Mouse (Mus musculus) NIH3T3 (cell line): ENCODE measurements at regions not wholly inside any gene's neighbourhood (a gene's known extent, or its start where the extent isn't known, plus 50 kb on each side); places are given as distances from the start of the nearest gene placed in this dataset.

Experiments
- DNase-seq: peaks from one replicate; pipeline ENCODE4 v3.0.0-alpha.2; 2012; ENCODE audit warnings: low read depth

DNA sequence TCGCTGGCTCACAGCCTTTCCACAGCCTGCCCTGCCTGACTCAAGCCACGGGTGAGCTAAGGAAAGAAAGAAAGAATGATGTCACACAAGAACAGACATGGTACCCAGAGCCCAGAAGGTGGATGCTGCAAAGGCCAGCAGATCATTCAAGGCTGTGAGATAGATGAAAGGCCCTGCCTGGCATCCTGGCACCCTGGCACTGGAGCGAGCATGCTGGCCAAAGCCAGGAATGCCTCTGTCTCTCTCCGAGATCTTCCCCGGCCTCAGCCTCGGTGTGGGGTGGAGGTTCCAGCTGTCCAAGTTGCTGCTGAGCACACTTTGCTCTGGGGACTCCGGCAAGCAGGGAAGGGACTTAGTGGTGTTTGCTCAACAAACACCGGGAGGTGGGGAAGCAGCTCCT is 116.4 kb upstream of the Lhx5 start:
- no peak for DNase-seq

DNA sequence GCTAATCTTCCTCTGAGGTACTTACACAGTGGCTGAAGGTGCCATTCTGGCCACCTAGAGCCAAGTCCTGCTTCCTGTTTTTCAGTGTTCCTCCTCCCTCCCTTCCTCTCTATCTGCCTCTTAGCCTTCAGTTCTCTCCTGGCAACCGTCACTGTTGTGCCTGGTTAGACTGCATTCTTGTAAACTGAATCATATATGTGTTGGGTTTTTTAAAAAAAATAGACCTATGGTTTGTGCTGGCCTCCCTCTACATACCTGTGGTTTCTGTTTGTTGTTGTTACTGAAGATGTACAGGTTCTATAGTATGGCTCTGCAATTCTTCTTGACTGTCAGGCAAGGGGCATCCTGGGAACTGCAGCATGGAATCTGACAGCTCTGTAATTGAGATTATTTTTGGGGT is 112.5 kb upstream of the Lhx5 start:
- DNase-seq, result peak; percentile 77

DNA sequence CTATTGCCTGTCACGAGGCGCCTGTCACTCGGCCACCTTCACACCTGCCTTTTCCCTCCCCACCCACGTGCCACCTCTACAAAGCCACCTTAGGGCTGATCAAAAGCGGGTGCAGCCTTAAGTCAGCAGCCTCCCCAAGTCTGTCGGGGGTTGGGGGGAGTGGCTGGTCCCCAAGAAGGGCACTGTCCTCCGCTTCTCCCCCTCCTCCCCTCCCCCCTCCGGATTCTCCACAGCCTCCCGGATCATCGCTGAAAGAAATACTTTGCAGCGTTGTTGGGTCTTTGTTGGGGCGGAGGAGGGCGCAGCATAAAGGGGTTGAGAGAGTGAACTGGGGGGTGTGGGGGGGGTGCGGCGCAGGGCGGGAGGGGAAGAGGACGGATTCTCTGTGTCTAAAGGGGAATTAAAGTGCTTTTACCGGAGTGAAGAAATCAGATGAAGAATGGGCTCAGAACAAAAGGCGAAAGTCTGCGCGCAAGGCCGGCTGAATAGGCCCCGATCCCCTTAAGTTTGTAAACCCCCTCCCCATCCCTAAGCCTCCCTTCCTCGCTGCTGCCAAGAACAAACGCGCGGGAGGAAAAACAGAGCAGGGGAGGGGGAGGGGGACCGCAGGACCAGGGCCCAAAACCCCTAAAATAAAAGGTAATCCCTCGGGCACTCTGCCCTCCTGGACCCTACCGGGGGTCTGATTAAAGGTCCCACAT is 109.3 kb upstream of the Lhx5 start:
- DNase-seq, result no peak

DNA sequence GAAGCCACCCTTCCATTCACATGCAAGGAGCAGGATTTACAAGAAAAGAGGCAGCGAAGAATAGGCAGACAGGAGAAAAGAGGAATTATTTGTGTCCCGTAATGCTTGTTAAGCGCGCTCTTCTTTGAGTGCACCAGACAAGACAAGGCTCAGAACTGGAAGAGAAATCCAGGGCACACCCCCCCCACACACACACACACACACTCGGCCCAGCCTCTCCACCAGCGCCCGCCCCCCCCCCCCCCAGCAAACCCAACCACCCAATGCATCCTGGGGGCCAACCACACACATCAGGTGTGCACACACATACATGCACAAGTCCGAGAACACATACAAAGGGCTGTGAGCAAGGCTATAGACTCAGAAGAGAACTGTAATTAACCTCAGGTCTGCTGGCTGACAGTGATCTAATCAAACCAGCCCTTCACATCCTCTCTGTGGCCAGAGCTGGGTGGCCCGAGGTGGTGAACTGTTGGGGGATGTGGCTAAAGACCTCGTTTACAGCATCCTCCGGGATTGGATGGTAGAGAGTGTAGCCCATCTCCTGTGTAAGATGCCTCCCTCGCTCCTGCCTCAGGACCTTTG is 108.7 kb upstream of the Lhx5 start:
- DNase-seq, result no peak

DNA sequence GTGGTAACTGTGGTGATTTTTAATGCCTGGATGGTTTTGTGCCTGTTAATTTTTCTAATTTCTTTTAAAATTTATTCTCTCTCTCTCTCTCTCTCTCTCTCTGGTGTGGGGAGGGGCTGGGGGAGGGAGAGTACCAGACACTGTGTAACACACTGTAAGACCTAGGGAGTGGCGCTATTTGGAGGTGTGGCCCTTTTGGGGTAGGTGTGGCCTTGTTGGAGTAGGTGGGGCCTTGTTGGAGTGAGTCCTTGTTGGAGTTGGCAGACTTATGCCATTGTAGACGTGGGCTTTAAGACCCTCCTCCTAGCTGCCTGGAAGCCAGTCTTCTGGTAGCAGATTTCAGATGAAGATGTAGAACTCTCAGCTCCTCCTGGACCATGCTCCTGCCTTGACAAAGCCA is 107.4 kb upstream of the Lhx5 start:
- DNase-seq, result no peak

DNA sequence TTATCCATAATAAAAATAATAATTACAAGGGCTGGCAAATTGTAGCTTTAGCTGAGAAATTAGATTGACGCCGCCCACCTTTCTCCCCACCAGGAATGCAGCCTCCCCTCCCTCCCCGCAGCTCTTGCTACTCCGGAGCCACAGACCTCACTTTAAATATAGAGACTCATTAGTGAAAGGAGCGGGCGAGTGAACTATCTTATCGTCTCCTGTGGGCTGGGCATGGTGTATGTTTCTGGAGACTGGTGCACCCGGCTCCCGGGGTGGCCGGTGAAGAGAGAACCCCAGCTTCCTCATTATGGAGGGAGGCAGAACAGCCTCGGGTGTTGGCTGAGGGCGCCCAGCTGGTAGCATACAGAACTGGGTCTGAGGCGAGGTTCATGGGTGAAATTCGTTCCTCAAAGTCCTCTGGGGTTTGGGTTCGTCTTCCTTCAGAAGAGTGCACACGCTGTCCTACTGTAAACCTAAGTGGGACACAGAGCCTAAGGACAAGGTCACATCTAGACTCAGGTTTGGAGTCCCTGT is 106.1 kb upstream of the Lhx5 start:
- no peak for DNase-seq

DNA sequence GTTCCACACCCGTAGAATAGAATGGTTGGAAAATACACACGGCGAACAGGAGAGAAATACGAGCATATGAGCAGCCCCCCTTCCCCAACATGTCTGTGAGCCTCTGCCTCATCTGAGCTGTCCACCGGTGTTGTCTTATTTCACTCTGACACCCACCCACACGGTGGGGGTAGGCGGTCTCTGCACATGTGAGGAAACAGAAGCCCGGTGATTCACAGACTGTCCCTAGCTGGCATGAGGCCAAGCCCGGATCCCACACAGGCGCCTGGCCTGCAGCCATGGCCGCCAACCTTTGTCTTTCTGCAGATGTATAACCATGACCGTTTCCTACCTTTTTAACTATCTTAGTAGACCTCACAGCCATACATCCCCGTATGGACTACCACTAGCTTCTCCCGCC is 99.5 kb upstream of the Lhx5 start:
- DNase-seq, result peak; percentile 4

DNA sequence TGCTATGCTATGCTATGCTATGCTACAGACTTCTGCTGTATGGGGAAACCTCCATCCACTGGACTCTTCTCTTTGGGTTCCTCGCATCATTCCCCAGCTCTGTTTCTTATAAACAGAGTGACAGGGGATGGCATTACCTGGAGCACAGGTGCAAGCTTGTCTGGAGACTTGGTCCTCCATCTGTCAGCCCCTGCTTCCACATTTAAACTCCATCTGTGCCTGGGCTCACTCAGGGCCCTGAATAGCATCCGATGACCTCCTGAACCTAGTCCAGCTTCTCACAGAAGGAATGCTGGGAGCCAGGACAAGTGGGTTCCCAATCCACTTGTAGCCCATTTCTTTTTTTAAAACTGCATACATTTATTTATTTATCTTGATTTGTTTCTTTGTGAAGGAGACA is 92.3 kb upstream of the Lhx5 start:
- no peak for DNase-seq

DNA sequence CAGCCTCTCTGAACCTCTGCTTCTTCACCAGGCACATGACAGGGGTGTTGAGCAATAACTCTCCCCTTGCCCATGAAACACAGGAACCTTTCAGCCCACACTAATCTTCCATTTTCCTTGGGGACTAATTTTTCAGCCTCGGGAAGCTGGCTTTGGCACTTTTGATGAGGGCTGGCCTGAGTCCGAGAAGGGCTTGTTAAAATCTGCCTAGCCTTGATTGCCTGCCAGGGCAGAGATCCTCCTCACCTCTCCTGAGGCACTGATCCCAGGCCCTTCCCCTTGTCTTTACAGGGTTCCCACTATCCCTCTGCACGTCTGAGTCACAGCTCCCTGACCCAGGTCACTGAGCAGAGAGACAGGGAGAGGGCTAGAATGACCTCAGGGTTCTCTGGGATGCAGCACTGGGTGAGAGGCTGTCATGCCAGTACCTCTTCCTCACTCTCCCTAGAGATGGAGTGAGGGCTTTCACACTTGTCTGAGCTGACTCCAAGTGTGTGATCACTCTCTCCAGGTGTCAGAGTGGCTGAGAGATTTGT is 90.7 kb upstream of the Lhx5 start:
- DNase-seq, result peak; percentile 21

DNA sequence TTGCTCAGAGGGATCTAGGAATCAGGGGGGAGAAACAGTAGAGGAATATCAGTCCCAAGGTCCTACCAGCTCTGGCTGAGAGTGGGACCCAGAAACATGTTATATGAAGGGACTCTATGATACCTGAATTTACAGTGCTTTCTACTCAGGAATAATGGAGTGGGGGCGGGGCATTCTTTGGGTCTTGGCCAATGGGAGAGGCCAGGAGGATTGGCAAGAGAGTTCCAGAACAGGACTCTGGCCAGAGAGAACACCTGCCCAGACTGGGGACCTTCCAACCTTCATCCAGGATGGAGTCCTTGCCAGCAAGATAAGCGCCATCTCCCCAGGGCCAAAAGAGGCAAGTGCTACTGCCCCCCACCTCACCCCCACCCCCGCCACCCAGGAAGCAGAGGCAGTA is 81.0 kb upstream of the Lhx5 start:
- no peak for DNase-seq

DNA sequence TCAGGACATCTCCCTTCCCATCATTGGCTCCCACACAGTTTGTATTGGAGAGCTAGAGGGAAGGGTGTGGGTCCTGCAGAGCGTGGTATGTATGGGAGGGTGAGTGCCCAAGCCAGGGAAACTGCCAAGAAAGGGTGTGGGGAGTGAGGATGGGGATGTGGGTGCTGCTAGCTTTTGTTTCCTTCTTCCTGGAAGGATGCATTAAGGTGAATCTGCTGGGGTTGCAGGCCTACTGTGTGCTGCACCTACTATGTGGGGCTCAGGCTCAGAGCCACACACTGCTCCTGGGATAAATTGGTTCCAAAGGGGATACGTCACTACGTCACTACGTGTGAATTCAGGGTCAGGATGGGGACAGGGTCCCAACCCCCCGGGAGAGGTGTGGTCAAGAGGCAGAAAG is 79.7 kb upstream of the Lhx5 start:
- no peak for DNase-seq

DNA sequence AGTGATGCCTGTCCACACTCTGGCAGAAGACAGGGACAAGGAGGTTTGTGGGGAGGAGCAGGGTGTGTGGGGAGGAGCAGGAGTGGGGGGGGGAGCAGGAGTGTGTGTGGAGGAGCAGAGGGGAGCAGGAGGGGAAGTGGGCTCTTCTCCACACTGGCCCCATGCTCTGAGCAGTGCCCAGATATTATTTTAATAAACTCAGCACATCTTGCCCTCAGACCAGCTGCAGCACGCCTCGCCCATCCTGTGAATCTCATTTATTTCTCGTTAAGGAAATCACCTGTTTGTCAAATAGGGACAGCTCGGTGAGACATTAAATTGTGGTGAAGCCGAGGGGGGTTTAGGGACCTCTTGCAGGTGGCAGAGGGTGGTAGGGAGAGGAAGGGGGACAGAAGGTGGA is 77.8 kb upstream of the Lhx5 start:
- DNase-seq, result no peak

DNA sequence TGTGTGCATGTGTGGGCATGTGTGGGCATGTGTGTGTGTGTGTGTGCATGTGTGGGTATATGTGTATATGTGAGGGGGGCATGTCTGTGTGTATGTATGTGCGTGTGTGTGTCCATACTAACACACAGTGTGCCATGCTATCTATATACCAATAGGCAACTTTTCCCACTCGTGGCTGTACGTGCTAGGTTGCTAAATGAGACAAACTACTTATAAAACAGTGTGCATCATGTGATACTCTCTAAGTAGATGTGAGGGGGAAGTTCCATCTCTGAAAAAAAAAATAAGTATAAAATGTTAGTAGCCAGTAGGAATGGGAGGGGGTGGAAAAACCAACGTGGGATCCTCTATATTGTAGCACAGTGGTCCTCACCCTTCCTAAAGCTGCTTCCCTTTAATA is 74.5 kb upstream of the Lhx5 start:
- no peak for DNase-seq

DNA sequence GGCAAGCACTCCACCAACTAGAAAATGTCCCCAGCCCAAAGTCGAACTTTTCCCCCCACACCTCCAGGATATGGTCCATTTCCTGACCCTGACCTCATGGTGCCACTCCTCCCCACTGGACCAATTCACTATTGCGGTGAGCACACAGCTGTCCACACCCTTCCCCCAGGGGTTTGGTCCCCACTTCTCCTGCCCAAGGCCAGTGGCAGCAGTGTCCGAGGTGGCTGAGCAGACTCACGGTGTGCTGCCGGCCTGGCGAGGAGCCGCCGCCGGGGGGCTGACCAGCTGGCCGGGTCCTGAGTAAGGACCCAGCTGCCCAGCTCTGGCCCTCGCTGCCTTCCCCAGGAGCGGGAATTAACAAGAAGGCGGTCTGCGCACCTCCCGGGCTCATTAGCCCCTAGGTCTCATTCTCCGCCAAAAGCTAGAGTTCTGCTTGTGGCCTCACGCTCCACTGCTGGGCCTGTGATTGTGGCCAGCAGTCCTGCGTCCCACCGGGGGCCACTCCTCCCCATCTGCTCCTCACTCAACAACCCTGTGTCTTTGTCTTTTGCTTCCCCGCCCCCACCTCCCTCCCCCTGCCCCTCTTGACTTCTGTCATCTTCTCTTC is 73.3 kb upstream of the Lhx5 start:
- no peak for DNase-seq

DNA sequence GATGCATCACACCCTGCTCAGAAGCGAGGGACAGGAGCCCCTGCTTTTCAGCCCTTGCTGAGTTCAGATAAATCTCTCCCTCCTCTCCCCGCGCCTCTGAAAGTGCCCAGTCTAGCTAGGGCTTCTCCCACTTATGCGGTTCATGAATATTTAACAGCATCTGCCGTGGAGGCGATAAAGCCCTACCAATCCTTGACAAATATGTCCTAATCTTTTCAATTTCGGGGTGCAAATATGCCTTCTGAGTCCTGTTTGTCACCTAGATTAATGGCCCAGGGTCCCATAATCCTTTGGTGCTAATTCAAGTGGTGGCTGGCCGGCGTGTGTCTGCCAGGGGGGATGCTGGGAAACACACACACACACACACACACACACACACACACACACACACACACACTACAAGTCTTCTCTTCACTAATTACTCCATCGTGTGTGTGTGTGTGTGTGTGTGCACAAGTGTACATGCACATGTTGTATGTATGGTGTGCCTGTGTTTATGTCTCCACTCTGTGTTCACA is 65.5 kb upstream of the Lhx5 start:
- no peak for DNase-seq

DNA sequence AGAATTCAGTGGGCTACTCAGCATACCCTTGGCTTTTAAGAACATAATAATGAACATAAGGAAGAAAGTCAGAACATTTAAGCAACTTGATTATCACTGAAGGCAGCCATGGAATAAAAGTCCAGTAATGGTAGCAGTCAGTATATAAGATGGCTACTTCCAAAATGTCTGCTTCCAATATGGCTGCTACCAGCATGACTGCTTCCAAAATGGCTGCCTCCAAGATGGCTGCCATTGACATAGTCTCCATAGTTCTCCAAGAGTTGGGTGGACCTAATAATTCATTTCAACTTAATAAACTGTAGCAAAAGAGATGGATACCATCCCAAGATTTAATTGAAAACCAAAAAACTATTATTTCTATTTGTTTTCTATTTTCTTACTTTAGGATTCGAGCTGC is 62.7 kb upstream of the Lhx5 start:
- DNase-seq, result no peak

DNA sequence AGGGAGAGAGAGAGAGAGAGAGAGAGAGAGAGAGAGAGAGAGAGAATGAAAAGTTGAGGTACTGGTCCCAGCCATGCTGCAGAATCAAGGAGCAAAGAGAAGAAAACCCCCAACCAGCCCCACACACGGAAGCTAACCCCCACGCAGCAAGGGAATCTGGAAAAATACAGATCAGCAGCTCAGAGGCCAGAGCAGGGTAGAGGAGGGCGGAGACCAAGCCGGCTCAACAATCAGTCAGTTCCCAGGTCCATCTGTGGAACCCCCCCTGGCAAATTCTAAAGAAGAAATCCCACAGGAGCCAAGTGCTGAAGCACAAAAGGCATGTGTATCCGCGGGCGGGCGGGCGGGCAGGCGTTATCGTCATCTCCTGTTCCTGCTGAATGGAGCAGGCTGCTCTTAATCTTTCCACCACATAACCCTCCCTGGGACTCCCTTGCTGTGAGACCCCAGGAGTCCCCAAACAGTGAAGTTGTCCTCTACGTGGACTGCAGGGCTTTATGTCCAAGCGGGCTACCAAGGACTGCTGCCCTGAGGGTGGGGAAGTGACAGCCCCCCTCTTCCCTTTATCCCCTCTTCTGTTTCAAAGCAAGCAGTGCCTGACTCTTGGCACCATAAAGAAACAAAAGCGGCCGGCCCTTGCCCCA is 60.2 kb upstream of the Lhx5 start:
- no peak for DNase-seq

DNA sequence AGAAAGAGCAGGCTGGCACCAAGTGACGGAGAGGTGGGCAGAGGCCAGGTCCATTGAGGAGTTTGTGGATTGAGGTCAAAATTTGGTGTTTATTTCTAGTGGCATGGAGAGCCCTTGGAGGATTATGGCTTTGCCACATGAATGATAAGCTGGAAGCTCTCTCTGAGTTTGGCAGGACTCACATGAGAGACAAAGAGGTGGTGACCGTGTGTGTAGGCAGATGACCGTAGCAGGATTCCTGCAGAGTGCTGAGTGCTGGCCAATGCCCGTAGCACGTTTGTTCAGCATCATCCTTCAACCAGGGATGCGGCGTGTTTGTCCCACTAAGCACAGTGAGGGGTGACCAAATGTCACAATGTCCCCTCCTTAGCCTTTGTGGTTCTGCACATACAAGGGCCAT is 58.1 kb upstream of the Lhx5 start:
- no peak for DNase-seq
